Comparison of ENCODE assay signal across 25 mouse cellular contexts in genomic region chr2:30389000-30389399, GRCm38 (mm10). TPM values are rescaled to one million over a fixed set of nuclear protein-coding genes. Genes with fewer than 3 reads are reported as not detected.
DNase-seq lines count a peak whose midpoint lies in the region; ATAC-seq and TF ChIP-seq lines count a peak whose summit lies in the region.
"Had no signal": no experiment of that assay in that cellular context is flagged by ENCODE, and none has a peak within 500 bp of the region (broad histone marks: within the 10 kb centered on the region; RNA-seq: fewer than 3 reads in every experiment).

No protein-coding gene starts in this region.

- no peak overlapping the region for H3K4me3 ChIP-seq in intestine, postnatal 0 days (ENCODE audit: low read depth, low read length)
- H3K4me3 ChIP-seq in intestine, embryonic 15.5 days (replicated peaks), result no peak overlapping the region
- H3K4me3 ChIP-seq in lung, embryonic 14.5 days (ENCODE audit: low read depth, low read length), result no peak overlapping the region
- H3K4me3 ChIP-seq: embryonic facial prominence, embryonic 10.5 days; forebrain, embryonic 15.5 days; heart, embryonic 10.5 days; hindbrain, embryonic 12.5 days; megakaryocyte, embryonic 14.5 days; neural tube, embryonic 13.5 days; stomach, embryonic 15.5 days had no signal

- no peak overlapping the region for H3K4me2 ChIP-seq in intestine, postnatal 0 days (replicated peaks; ENCODE audit: low read depth)
- H3K4me2 ChIP-seq in intestine, embryonic 15.5 days (replicated peaks), result no peak overlapping the region
- no peak overlapping the region for H3K4me2 ChIP-seq in lung, embryonic 14.5 days
- H3K4me2 ChIP-seq: forebrain, embryonic 15.5 days; hindbrain, embryonic 12.5 days; neural tube, embryonic 13.5 days; stomach, embryonic 15.5 days had no signal

- H3K27me3 ChIP-seq in intestine, postnatal 0 days (replicated peaks; ENCODE audit: control insufficient read depth, insufficient read depth, low read length), result no peaks in the 10 kb centered on the region
- H3K27me3 ChIP-seq in intestine, embryonic 15.5 days (replicated peaks), result no peaks in the 10 kb centered on the region
- no peaks in the 10 kb centered on the region for H3K27me3 ChIP-seq in lung, embryonic 14.5 days (ENCODE audit: insufficient read depth, low read length)
- H3K27me3 ChIP-seq: forebrain, embryonic 15.5 days; hindbrain, embryonic 12.5 days; megakaryocyte, embryonic 14.5 days; neural tube, embryonic 13.5 days; stomach, embryonic 15.5 days had no signal

- H3K9me3 ChIP-seq in intestine, postnatal 0 days (ENCODE audit: control insufficient read depth), result no peaks in the 10 kb centered on the region
- H3K9me3 ChIP-seq in intestine, embryonic 15.5 days, result no peaks in the 10 kb centered on the region
- H3K9me3 ChIP-seq in lung, embryonic 14.5 days (ENCODE audit: low read depth, low read length), result no peaks in the 10 kb centered on the region
- H3K9me3 ChIP-seq: embryonic facial prominence, embryonic 10.5 days; forebrain, embryonic 15.5 days; heart, embryonic 10.5 days; hindbrain, embryonic 12.5 days; neural tube, embryonic 13.5 days; stomach, embryonic 15.5 days had no signal

- H3K36me3 ChIP-seq in intestine, postnatal 0 days (ENCODE audit: control insufficient read depth, insufficient read depth), result peaks cover 18% of the 10 kb centered on the region; the same call in 1 of the 2 replicates
- H3K36me3 ChIP-seq in intestine, embryonic 15.5 days, result no peaks in the 10 kb centered on the region
- H3K36me3 ChIP-seq in lung, embryonic 14.5 days (ENCODE audit: insufficient read depth), result peaks cover 9% of the 10 kb centered on the region; the same call in 1 of the 2 replicates

- H3K27ac ChIP-seq in intestine, postnatal 0 days (ENCODE audit: low read depth, low read length), result no peak overlapping the region
- H3K27ac ChIP-seq in intestine, embryonic 15.5 days, result no peak overlapping the region
- no peak overlapping the region for H3K27ac ChIP-seq in lung, embryonic 14.5 days (ENCODE audit: low read depth)
- H3K27ac ChIP-seq: embryonic facial prominence, embryonic 10.5 days; forebrain, embryonic 15.5 days; heart, embryonic 10.5 days; hindbrain, embryonic 12.5 days; neural tube, embryonic 13.5 days; stomach, embryonic 15.5 days had no signal

- no peak overlapping the region for H3K9ac ChIP-seq in intestine, postnatal 0 days (ENCODE audit: low read depth, low read length)
- no peak overlapping the region for H3K9ac ChIP-seq in intestine, embryonic 15.5 days
- no peak overlapping the region for H3K9ac ChIP-seq in lung, embryonic 14.5 days
- H3K9ac ChIP-seq: forebrain, embryonic 15.5 days; hindbrain, embryonic 12.5 days; neural tube, embryonic 13.5 days; stomach, embryonic 15.5 days had no signal

- ATAC-seq in intestine, postnatal 0 days, result no peak
- ATAC-seq in intestine, embryonic 15.5 days, result no peak
- no peak for ATAC-seq in lung, embryonic 14.5 days (ENCODE audit: insufficient read depth)
- no peak for ATAC-seq in frontal cortex, adult (ENCODE audit: low TSS enrichment)
- ATAC-seq: forebrain, embryonic 15.5 days; inflammation-experienced regulatory T-cells, adult 6 months had no signal

- peak; percentile 28; the same call in 1 of the 2 replicates for TF ChIP-seq CTCF in intestine, postnatal 0 days (IDR thresholded peaks at IDR 0.05; ENCODE audit: low read depth)
- peak; percentile 23; the same call in 1 of the 2 replicates for TF ChIP-seq CTCF in lung, embryonic 14.5 days (IDR thresholded peaks at IDR 0.05; ENCODE audit: low read depth)

- DNase-seq in cerebellum, adult 9-10 months, result peak; percentile 36
- no peak for DNase-seq in cerebellum, adult 18-20 months
- no peak for DNase-seq in lung, embryonic 14.5 days
- no peak for DNase-seq in lung, postnatal 36 days
- DNase-seq in ZHBTc4 (ENCODE audit: low read depth, low spot score), result peak; percentile 56
- DNase-seq: adrenal gland, postnatal 14 days; cerebellum, adult 9-11 months; kidney, adult 8-10 months; kidney, postnatal 25 days; lung, postnatal 14 days; midbrain, embryonic 14.5 days; retina, postnatal 1 day; thymus, adult 18-20 months; thymus, postnatal 36 days had no signal

- 91% methylated on average over 2 of the region's 2 CpGs for WGBS in intestine, postnatal 0 days
- WGBS in intestine, embryonic 15.5 days, result 87% methylated on average over 2 of the region's 2 CpGs
- 84% methylated on average over 2 of the region's 2 CpGs for WGBS in lung, embryonic 14.5 days

- H3K4me1 ChIP-seq in intestine, postnatal 0 days (replicated peaks; ENCODE audit: control insufficient read depth, insufficient read depth, low read length), result 0 out of 2 replicates have a peak, but pooled peaks cover 4% of the 10 kb centered on the region
- peaks cover 8% of the 10 kb centered on the region for H3K4me1 ChIP-seq in intestine, embryonic 15.5 days (replicated peaks)
- peaks cover 6% of the 10 kb centered on the region for H3K4me1 ChIP-seq in lung, embryonic 14.5 days (ENCODE audit: insufficient read depth)

RNA-seq across cellular contexts. Expression of gene Dolpp1, which starts 3.1 kb away (rescaled TPM):
- polyA plus RNA-seq in intestine, postnatal 0 days (2015; fragmentation: Nextera tagmentation; extraction: Ambion mirVana), result 39.5 and 41.5 TPM in 2 replicates
- 44.5 and 50.9 TPM in 2 replicates for polyA plus RNA-seq in intestine, embryonic 15.5 days (2015; fragmentation: Nextera tagmentation; extraction: Ambion mirVana)
- polyA plus RNA-seq in lung, embryonic 14.5 days (2014; fragmentation: Nextera tagmentation; extraction: Ambion mirVana), result 32.6 and 34.2 TPM in 2 replicates

RNA-seq across cellular contexts. Expression of gene Miga2, which starts 25.0 kb away (rescaled TPM):
- polyA plus RNA-seq in intestine, postnatal 0 days (2015; fragmentation: Nextera tagmentation; extraction: Ambion mirVana), result 12.6 TPM in 2 replicates
- 20.9 and 24.1 TPM in 2 replicates for polyA plus RNA-seq in intestine, embryonic 15.5 days (2015; fragmentation: Nextera tagmentation; extraction: Ambion mirVana)
- polyA plus RNA-seq in lung, embryonic 14.5 days (2014; fragmentation: Nextera tagmentation; extraction: Ambion mirVana), result 19.9 and 24.5 TPM in 2 replicates

RNA-seq across cellular contexts. Expression of gene Crat, which starts 26.6 kb away (rescaled TPM):
- polyA plus RNA-seq in intestine, postnatal 0 days (2015; fragmentation: Nextera tagmentation; extraction: Ambion mirVana), result 46.1 and 46.4 TPM in 2 replicates
- 19.6 and 19.8 TPM in 2 replicates for polyA plus RNA-seq in intestine, embryonic 15.5 days (2015; fragmentation: Nextera tagmentation; extraction: Ambion mirVana)
- polyA plus RNA-seq in lung, embryonic 14.5 days (2014; fragmentation: Nextera tagmentation; extraction: Ambion mirVana), result 28.0 and 30.3 TPM in 2 replicates

RNA-seq across cellular contexts. Expression of gene Ptpa, which starts 26.8 kb away (rescaled TPM):
- 70.9 and 71.4 TPM in 2 replicates for polyA plus RNA-seq in intestine, postnatal 0 days (2015; fragmentation: Nextera tagmentation; extraction: Ambion mirVana)
- polyA plus RNA-seq in intestine, embryonic 15.5 days (2015; fragmentation: Nextera tagmentation; extraction: Ambion mirVana), result 117 and 120 TPM in 2 replicates
- polyA plus RNA-seq in lung, embryonic 14.5 days (2014; fragmentation: Nextera tagmentation; extraction: Ambion mirVana), result 85.7 and 95.5 TPM in 2 replicates

RNA-seq across cellular contexts. Expression of gene Sh3glb2, which starts 29.9 kb away (rescaled TPM):
- polyA plus RNA-seq in intestine, postnatal 0 days (2015; fragmentation: Nextera tagmentation; extraction: Ambion mirVana), result 38.1 TPM in 2 replicates
- 68.4 and 69.4 TPM in 2 replicates for polyA plus RNA-seq in intestine, embryonic 15.5 days (2015; fragmentation: Nextera tagmentation; extraction: Ambion mirVana)
- polyA plus RNA-seq in lung, embryonic 14.5 days (2014; fragmentation: Nextera tagmentation; extraction: Ambion mirVana), result 57.5 and 59.9 TPM in 2 replicates

Comparison
In these comparisons a context has a peak if more than half of its experiments do, and no peak if none do; other contexts are left out.
1. DNase-seq: peak in cerebellum, adult 9-10 months (single experiment) and ZHBTc4 (single experiment); none in cerebellum, adult 18-20 months (0 of 2), lung, embryonic 14.5 days (single experiment) and lung, postnatal 36 days (single experiment).